Mouse (Mus musculus): Measurements from ENCODE around the gene Klhl29.

DNA sequence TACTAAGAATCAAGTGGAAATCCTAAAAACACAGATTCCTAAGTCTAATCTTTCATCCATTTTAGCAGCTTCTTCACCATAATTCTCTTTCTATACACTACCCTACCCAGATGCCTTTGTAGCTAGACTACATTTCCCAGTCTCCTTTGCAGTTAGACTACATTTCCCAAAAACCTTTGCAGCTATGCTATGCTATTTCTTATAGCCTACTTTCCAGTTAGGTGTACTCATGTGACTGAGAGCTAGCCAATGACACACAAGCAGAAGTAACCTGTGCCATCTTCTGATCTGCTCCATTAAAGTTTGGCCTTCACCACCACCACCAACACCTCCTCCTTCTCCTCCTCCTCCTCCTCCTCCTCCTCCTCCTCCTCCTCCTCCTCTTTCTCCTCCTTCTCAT lies 11.2 kb upstream of the Klhl29 start:
- TF ChIP-seq USF1 (IDR thresholded peaks at IDR 0.05; ENCODE audit: low read depth) (no peak), MYOD1 (IDR thresholded peaks at IDR 0.05; ENCODE audit: control insufficient read depth in 1 of 3, insufficient read length in 2 of 3, low read depth in 2 of 3) (no peak)

Data from myocyte (in vitro differentiated cells).